Mouse (Mus musculus): ENCODE measurements around the gene Nacc2.

DNA sequence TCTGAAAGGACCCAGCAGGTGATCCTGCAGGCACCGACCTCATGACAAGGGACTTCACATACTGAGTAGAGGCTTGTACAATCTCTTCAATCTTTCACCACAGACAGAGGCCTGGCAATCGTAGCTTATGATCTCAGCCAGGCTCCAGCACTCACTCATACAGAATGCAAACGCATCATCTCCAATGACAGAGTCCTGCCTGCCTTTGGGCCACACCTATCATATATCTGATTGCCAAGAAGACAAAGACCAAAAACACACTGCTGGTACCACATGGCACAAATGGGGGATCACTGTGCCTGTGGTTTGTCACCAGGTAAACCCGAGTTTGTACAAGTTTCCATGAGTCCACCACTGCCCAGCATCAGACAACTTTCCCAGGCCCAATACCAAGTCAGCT is 105.7 kb downstream of the Nacc2 start:
- TF ChIP-seq CTCF (IDR thresholded peaks at IDR 0.05; ENCODE audit: borderline replicate concordance, insufficient read depth, low read depth, low read length) (no peak), POLR2A (IDR thresholded peaks at IDR 0.05; ENCODE audit: borderline replicate concordance, insufficient read depth, low read length) (no peak)
